Mouse (Mus musculus) E14TG2a.4 (cell line): ENCODE data around the gene Ccnj.

Experiments
- H3K27me3 ChIP-seq: 2 replicates; pipeline ENCODE4 v1.6.1; 2014; ENCODE audit warnings: low read length, control low read depth; ENCODE audit not compliant: insufficient read depth
- H3K36me3 ChIP-seq: 2 replicates; pipeline ENCODE4 v1.6.1; 2014; ENCODE audit warnings: low read length, control low read depth; ENCODE audit not compliant: insufficient read depth
- H3K4me1 ChIP-seq: replicated peaks from 2 replicates; pipeline ENCODE4 v1.6.1; 2014; ENCODE audit warnings: low read depth, low read length, control low read depth
- H3K4me3 ChIP-seq: replicated peaks from 2 replicates; pipeline ENCODE4 v1.5.1; 2014; ENCODE audit warnings: mild to moderate bottlenecking, low read length
- H3K9me3 ChIP-seq: 2 replicates; pipeline ENCODE4 v1.6.1; 2014; ENCODE audit warnings: low read length, control low read depth
- CTCF ChIP-seq: conservative IDR thresholded peaks from 2 replicates; pipeline ENCODE4 v1.5.1; 2014; ENCODE audit warnings: low read length
- NANOG ChIP-seq: IDR thresholded peaks from 2 replicates; pipeline ENCODE4 v1.6.1; 2014; ENCODE audit warnings: borderline replicate concordance, low read length, mixed read lengths
- POU5F1 ChIP-seq: IDR thresholded peaks from 2 replicates; pipeline ENCODE4 v1.6.1; 2014; ENCODE audit warnings: low read length, borderline replicate concordance

Ccnj gene

GRCm38 (mm10) chr19:40815645-40816183 lies 15.4 kb upstream of the Ccnj start:
- Histone ChIP-seq H3K4me3 (no peak overlapping the region), H3K9me3 (no peaks in the 10 kb centered on the region), H3K36me3 (no peaks in the 10 kb centered on the region), H3K27me3 (peaks cover 4% of the 10 kb centered on the region), H3K4me1 (0 out of 2 replicates have a peak, but pooled peaks cover 5% of the 10 kb centered on the region)
- TF ChIP-seq POU5F1 (no peak), CTCF (no peak), NANOG (no peak)

- no peak for TF ChIP-seq POU5F1
- TF ChIP-seq CTCF = no peak
- no peak for TF ChIP-seq NANOG
- no peaks in the 10 kb centered on the region for H3K36me3 ChIP-seq
- no peaks in the 10 kb centered on the region; the same call in none of the 2 replicates for H3K27me3 ChIP-seq
- no peaks in the 10 kb centered on the region for H3K9me3 ChIP-seq
- H3K4me1 ChIP-seq = 0 out of 2 replicates have a peak, but pooled peaks cover 5% of the 10 kb centered on the region
- H3K4me3 ChIP-seq = no peak overlapping the region
Measured at GRCm38 (mm10) chr19:40817901-40818532, 13.1 kb upstream of the Ccnj start.

- no peak overlapping the region for H3K4me3 ChIP-seq
- TF ChIP-seq CTCF (no peak), NANOG (no peak), POU5F1 (no peak)
- no peaks in the 10 kb centered on the region for H3K4me1 ChIP-seq
- H3K9me3 ChIP-seq = no peaks in the 10 kb centered on the region
- no peaks in the 10 kb centered on the region; the same call in 1 of the 2 replicates for H3K27me3 ChIP-seq
- H3K36me3 ChIP-seq = no peaks in the 10 kb centered on the region
Measured at GRCm38 (mm10) chr19:40818764-40819163, 12.3 kb upstream of the Ccnj start.

GRCm38 (mm10) chr19:40821306-40821825 lies 9.7 kb upstream of the Ccnj start:
- no peaks in the 10 kb centered on the region for H3K4me1 ChIP-seq
- H3K27me3 ChIP-seq = no peaks in the 10 kb centered on the region
- H3K4me3 ChIP-seq = no peak overlapping the region
- TF ChIP-seq NANOG (no peak), CTCF (no peak), POU5F1 (no peak)
- no peaks in the 10 kb centered on the region for H3K36me3 ChIP-seq
- no peaks in the 10 kb centered on the region for H3K9me3 ChIP-seq

- no peak overlapping the region for H3K4me3 ChIP-seq
- H3K4me1 ChIP-seq = peaks cover 15% of the 10 kb centered on the region
- peaks cover 28% of the 10 kb centered on the region for H3K27me3 ChIP-seq
- H3K9me3 ChIP-seq = no peaks in the 10 kb centered on the region
- no peaks in the 10 kb centered on the region for H3K36me3 ChIP-seq
- TF ChIP-seq POU5F1 = no peak
- no peak for TF ChIP-seq CTCF
- no peak for TF ChIP-seq NANOG
Measured at GRCm38 (mm10) chr19:40825636-40826035, 5.4 kb upstream of the Ccnj start.

GRCm38 (mm10) chr19:40826735-40827134 lies 4.3 kb upstream of the Ccnj start:
- Histone ChIP-seq H3K4me3 (no peak overlapping the region), H3K36me3 (no peaks in the 10 kb centered on the region), H3K9me3 (no peaks in the 10 kb centered on the region), H3K4me1 (peaks cover 16% of the 10 kb centered on the region), H3K27me3 (peaks cover 29% of the 10 kb centered on the region)
- no peak for TF ChIP-seq POU5F1
- TF ChIP-seq NANOG = no peak
- no peak for TF ChIP-seq CTCF

- Histone ChIP-seq H3K4me3 (peak overlapping the region; percentile 88; the same call in 1 of the 2 replicates), H3K9me3 (no peaks in the 10 kb centered on the region), H3K27me3 (peaks cover 36% of the 10 kb centered on the region), H3K36me3 (no peaks in the 10 kb centered on the region), H3K4me1 (peaks cover 24% of the 10 kb centered on the region)
- TF ChIP-seq CTCF (no peak), POU5F1 (no peak), NANOG (no peak)
Measured at GRCm38 (mm10) chr19:40830198-40830597, 881 bp upstream of the Ccnj start.

- no peaks in the 10 kb centered on the region for H3K9me3 ChIP-seq
- no peak for TF ChIP-seq CTCF
- TF ChIP-seq POU5F1 = no peak
- TF ChIP-seq NANOG = no peak
- H3K36me3 ChIP-seq = peaks cover 2% of the 10 kb centered on the region; the same call in 1 of the 2 replicates
- peaks cover 36% of the 10 kb centered on the region for H3K27me3 ChIP-seq
- H3K4me1 ChIP-seq = peaks cover 24% of the 10 kb centered on the region
- H3K4me3 ChIP-seq = peak overlapping the region; percentile 88
Measured at GRCm38 (mm10) chr19:40831416-40832201, 530 bp downstream of the Ccnj start.
